Mouse (Mus musculus): ENCODE measurements around the gene Dlgap4.

- TF ChIP-seq CTCF (IDR thresholded peaks at IDR 0.05; ENCODE audit: extremely low read depth, insufficient read length, insufficient replicate concordance, low read depth, low read length) (no peak), POLR2A (IDR thresholded peaks at IDR 0.05; ENCODE audit: low read depth, low read length) (no peak)
These were observed 110.5 kb downstream of the Dlgap4 start for GRCm38 (mm10) chr2:156723899-156724523.

Measured in small intestine, adult 2 months (tissue).